Mouse (Mus musculus) limb, embryonic 15.5 days (tissue): ENCODE results near the gene Npl. TPM values are rescaled to one million over a fixed set of nuclear protein-coding genes. Genes with fewer than 3 reads are reported as not detected.

Experiments used
- ATAC-seq: fragments of 200-750 bp; cut with Nextera tagmentation; 2 replicates; pipeline ENCODE4 v1.8.0; 2017; ENCODE audit warnings: low read depth, moderate TSS enrichment; ENCODE audit not compliant: insufficient number of reproducible peaks, low FRiP score, low TSS enrichment
- H3K27ac ChIP-seq: fragments of 300-500 bp; sonication (generic); 2 replicates; pipeline ENCODE4 v1.5.1; 2015; ENCODE audit warnings: moderate library complexity, mild to moderate bottlenecking, inconsistent platforms
- H3K27me3 ChIP-seq: fragments of 300-500 bp; sonication (generic); 2 replicates; pipeline ENCODE4 v1.6.1; 2015; ENCODE audit warnings: inconsistent platforms
- H3K36me3 ChIP-seq: fragments of 300-500 bp; sonication (generic); 2 replicates; pipeline ENCODE4 v1.6.1; 2015; ENCODE audit warnings: inconsistent platforms
- H3K4me1 ChIP-seq: fragments of 300-500 bp; sonication (generic); 2 replicates; pipeline ENCODE4 v1.6.1; 2015; ENCODE audit warnings: inconsistent platforms
- H3K4me2 ChIP-seq: fragments of 300-500 bp; sonication (generic); 2 replicates; pipeline ENCODE4 v1.6.1; 2015; ENCODE audit warnings: mild to moderate bottlenecking, inconsistent platforms
- H3K4me3 ChIP-seq: fragments of 300-500 bp; sonication (generic); 2 replicates; pipeline ENCODE4 v1.5.1; 2015; ENCODE audit warnings: mild to moderate bottlenecking, inconsistent platforms
- H3K9ac ChIP-seq: fragments of 300-500 bp; sonication (generic); 2 replicates; pipeline ENCODE4 v1.6.1; 2015; ENCODE audit warnings: inconsistent platforms
- H3K9me3 ChIP-seq: fragments of 300-500 bp; sonication (generic); 2 replicates; pipeline ENCODE4 v1.6.1; 2016; ENCODE audit warnings: inconsistent platforms
- WGBS: fragments of 180-500 bp; shearing (Covaris S2); methylation state at CpG from one replicate; pipeline ENCODE4 v1.1.7; 2015; 5-methylcytosine and 5-hydroxymethylcytosine counted together
- polyA plus RNA-seq: library from polyadenylated mRNA; unstranded; fragments of >200 nt; fragmentation: Nextera tagmentation; extraction: Ambion mirVana; gene quantifications from 2 replicates; pipeline ENCODE4 v1.2.1, GENCODE M21; 2015

The Npl gene
- polyA plus RNA-seq, 1 experiment from 2014 or later = 34.1 TPM

GRCm38 (mm10) chr1:153501644-153502321 lies 48.1 kb downstream of the Npl start:
- Histone ChIP-seq H3K36me3 (no peaks in the 10 kb centered on the region), H3K4me1 (no peaks in the 10 kb centered on the region), H3K27ac (no peak overlapping the region), H3K9me3 (no peaks in the 10 kb centered on the region), H3K9ac (no peak overlapping the region), H3K4me3 (no peak overlapping the region), H3K4me2 (no peak overlapping the region), H3K27me3 (no peaks in the 10 kb centered on the region)
- no peak for ATAC-seq
- WGBS = 39% methylated on average over 5 of the region's 5 CpGs

GRCm38 (mm10) chr1:153500030-153500429 lies 49.8 kb downstream of the Npl start:
- Histone ChIP-seq H3K4me2 (no peak overlapping the region), H3K4me1 (no peaks in the 10 kb centered on the region), H3K9me3 (no peaks in the 10 kb centered on the region), H3K27ac (no peak overlapping the region), H3K27me3 (no peaks in the 10 kb centered on the region), H3K36me3 (no peaks in the 10 kb centered on the region), H3K4me3 (no peak overlapping the region), H3K9ac (no peak overlapping the region)
- no peak for ATAC-seq
- WGBS = 84% methylated on average over 9 of the region's 9 CpGs

GRCm38 (mm10) chr1:153496030-153496429 lies 53.8 kb downstream of the Npl start:
- Histone ChIP-seq H3K27me3 (no peaks in the 10 kb centered on the region), H3K4me3 (no peak overlapping the region), H3K27ac (no peak overlapping the region), H3K9ac (no peak overlapping the region), H3K4me1 (no peaks in the 10 kb centered on the region), H3K9me3 (no peaks in the 10 kb centered on the region), H3K4me2 (no peak overlapping the region), H3K36me3 (no peaks in the 10 kb centered on the region)
- ATAC-seq = no peak
- WGBS = 79% methylated on average over 3 of the region's 3 CpGs

- H3K4me2 ChIP-seq = no peak overlapping the region
- WGBS = 44% methylated on average over 6 of the region's 6 CpGs
- H3K4me1 ChIP-seq = no peaks in the 10 kb centered on the region
- H3K27me3 ChIP-seq = no peaks in the 10 kb centered on the region
- no peaks in the 10 kb centered on the region for H3K9me3 ChIP-seq
- H3K9ac ChIP-seq = no peak overlapping the region
- H3K27ac ChIP-seq = no peak overlapping the region
- no peak overlapping the region for H3K4me3 ChIP-seq
- ATAC-seq = no peak
- H3K36me3 ChIP-seq = no peaks in the 10 kb centered on the region
These were observed 55.9 kb downstream of the Npl start for GRCm38 (mm10) chr1:153493931-153494330.

- Histone ChIP-seq H3K9ac (no peak overlapping the region), H3K4me2 (no peak overlapping the region), H3K4me1 (no peaks in the 10 kb centered on the region), H3K9me3 (no peaks in the 10 kb centered on the region), H3K27ac (no peak overlapping the region), H3K4me3 (no peak overlapping the region), H3K27me3 (no peaks in the 10 kb centered on the region), H3K36me3 (no peaks in the 10 kb centered on the region)
- no peak for ATAC-seq
- 23% methylated on average over 4 of the region's 4 CpGs for WGBS
These were observed 56.5 kb downstream of the Npl start for GRCm38 (mm10) chr1:153493338-153493737.

- WGBS = 75% methylated on average over 1 of the region's 1 CpGs
- no peak for ATAC-seq
- Histone ChIP-seq H3K27ac (no peak overlapping the region), H3K9ac (no peak overlapping the region), H3K36me3 (no peaks in the 10 kb centered on the region), H3K9me3 (no peaks in the 10 kb centered on the region), H3K4me3 (no peak overlapping the region), H3K4me1 (no peaks in the 10 kb centered on the region), H3K4me2 (no peak overlapping the region), H3K27me3 (no peaks in the 10 kb centered on the region)
These were observed 58.0 kb downstream of the Npl start for GRCm38 (mm10) chr1:153491822-153492221.

GRCm38 (mm10) chr1:153491345-153491744 lies 58.5 kb downstream of the Npl start:
- H3K36me3 ChIP-seq = no peaks in the 10 kb centered on the region
- H3K4me3 ChIP-seq = no peak overlapping the region
- H3K9ac ChIP-seq = no peak overlapping the region
- 89% methylated on average over 2 of the region's 2 CpGs for WGBS
- H3K4me2 ChIP-seq = no peak overlapping the region
- H3K9me3 ChIP-seq = no peaks in the 10 kb centered on the region
- peaks cover under 1% of the 10 kb centered on the region; the same call in 1 of the 2 replicates for H3K4me1 ChIP-seq
- no peaks in the 10 kb centered on the region for H3K27me3 ChIP-seq
- no peak overlapping the region for H3K27ac ChIP-seq
- no peak for ATAC-seq

- Histone ChIP-seq H3K4me3 (no peak overlapping the region), H3K4me2 (no peak overlapping the region), H3K27me3 (no peaks in the 10 kb centered on the region), H3K36me3 (no peaks in the 10 kb centered on the region), H3K27ac (no peak overlapping the region), H3K4me1 (peaks cover 11% of the 10 kb centered on the region), H3K9ac (no peak overlapping the region), H3K9me3 (no peaks in the 10 kb centered on the region)
- ATAC-seq = no peak
- WGBS = 92% methylated on average over 4 of the region's 4 CpGs
These were observed 59.9 kb downstream of the Npl start for GRCm38 (mm10) chr1:153489963-153490362.

- 62% methylated on average over 2 of the region's 2 CpGs for WGBS
- no peak for ATAC-seq
These were observed 60.3 kb downstream of the Npl start for GRCm38 (mm10) chr1:153489540-153489939.

GRCm38 (mm10) chr1:153489132-153489531 lies 60.7 kb downstream of the Npl start:
- 49% methylated on average over 7 of the region's 7 CpGs for WGBS
- Histone ChIP-seq H3K4me1 (peaks cover 17% of the 10 kb centered on the region), H3K4me3 (no peak overlapping the region), H3K9ac (no peak overlapping the region), H3K36me3 (no peaks in the 10 kb centered on the region), H3K4me2 (no peak overlapping the region), H3K27ac (no peak overlapping the region), H3K27me3 (no peaks in the 10 kb centered on the region), H3K9me3 (no peaks in the 10 kb centered on the region)
- no peak for ATAC-seq

More at GRCm38 (mm10) chr1:153489540-153489939, 60.3 kb downstream of the Npl start:
- no peaks in the 10 kb centered on the region for H3K36me3 ChIP-seq
- no peak overlapping the region for H3K9ac ChIP-seq
- H3K4me2 ChIP-seq = no peak overlapping the region
- peaks cover 13% of the 10 kb centered on the region for H3K4me1 ChIP-seq
- no peak overlapping the region for H3K27ac ChIP-seq
- H3K9me3 ChIP-seq = no peaks in the 10 kb centered on the region
- H3K4me3 ChIP-seq = no peak overlapping the region
- no peaks in the 10 kb centered on the region for H3K27me3 ChIP-seq

- H3K27ac ChIP-seq = peak within 1 kb of the TSS; percentile 92
- peaks cover 22% of the 10 kb centered on the region for H3K4me1 ChIP-seq
- H3K9me3 ChIP-seq = no peaks in the 10 kb centered on the region
- ATAC-seq = peak; percentile 85
- H3K4me3 ChIP-seq = peak within 1 kb of the TSS; percentile 71
- H3K9ac ChIP-seq = peak within 1 kb of the TSS; percentile 85
- WGBS = under 1% methylated on average over 35 of the region's 35 CpGs
- H3K36me3 ChIP-seq = peaks cover 2% of the 10 kb centered on the region; the same call in 1 of the 2 replicates
- H3K4me2 ChIP-seq = peak within 1 kb of the TSS; percentile 59
- H3K27me3 ChIP-seq = no peaks in the 10 kb centered on the region
These were observed 62.4 kb downstream of the Npl start, which contains the start of gene Dhx9 for GRCm38 (mm10) chr1:153487500-153487879. Dhx9 (minus strand) TSS chr1:153487660.

GRCm38 (mm10) chr1:153486767-153487499 lies 62.9 kb downstream of the Npl start:
- no peaks in the 10 kb centered on the region for H3K9me3 ChIP-seq
- peaks cover 8% of the 10 kb centered on the region; the same call in 1 of the 2 replicates for H3K36me3 ChIP-seq
- ATAC-seq = peak; percentile 70
- peak overlapping the region; percentile 92 for H3K27ac ChIP-seq
- H3K9ac ChIP-seq = peak overlapping the region; percentile 85
- peaks cover 22% of the 10 kb centered on the region for H3K4me1 ChIP-seq
- under 1% methylated on average over 64 of the region's 64 CpGs for WGBS
- peak overlapping the region; percentile 59 for H3K4me2 ChIP-seq
- H3K4me3 ChIP-seq = peak overlapping the region; percentile 71
- H3K27me3 ChIP-seq = no peaks in the 10 kb centered on the region
